Mouse (Mus musculus) olfactory bulb, adult 2 months (tissue): ENCODE results near the gene Sec24c. TPM values are rescaled to one million over a fixed set of nuclear protein-coding genes. Genes with fewer than 3 reads are reported as not detected.

Experiments used
- H3K27ac ChIP-seq: fragments of 200-500 bp; 2 replicates; pipeline ENCODE4 v1.5.1; 2012; ENCODE audit warnings: low read depth, low read length; ENCODE audit not compliant: insufficient read depth
- H3K4me1 ChIP-seq: fragments of 200-500 bp; 2 replicates; pipeline ENCODE4 v1.6.1; 2012; ENCODE audit warnings: low read length; ENCODE audit not compliant: control insufficient read depth, insufficient read depth
- H3K4me3 ChIP-seq: fragments of 200-500 bp; 2 replicates; pipeline ENCODE4 v1.5.1; 2012; ENCODE audit warnings: mild to moderate bottlenecking, low read depth, low read length, moderate library complexity; ENCODE audit not compliant: insufficient read depth
- CTCF ChIP-seq: fragments of 200-500 bp; IDR thresholded peaks from 2 replicates; pipeline ENCODE4 v1.5.1; 2012; ENCODE audit warnings: low read depth, mild to moderate bottlenecking, low read length, moderate library complexity; ENCODE audit not compliant: insufficient read depth
- POLR2A ChIP-seq: fragments of 200-500 bp; IDR thresholded peaks from 2 replicates; pipeline ENCODE4 v1.6.1; 2012; ENCODE audit warnings: mild to moderate bottlenecking, low read depth, low read length, moderate library complexity; ENCODE audit not compliant: insufficient read depth
- WGBS: fragments of 180-500 bp; shearing (Covaris S2); methylation state at CpG from one replicate; pipeline ENCODE4 v1.1.7; 2018; 5-methylcytosine and 5-hydroxymethylcytosine counted together
- polyA plus RNA-seq: library from polyadenylated mRNA; stranded (reverse); fragments of >200 nt; gene quantifications from 2 replicates; pipeline ENCODE4 v1.2.4, GENCODE M21; 2012; ENCODE audit warnings: low replicate concordance; ENCODE audit not compliant: missing spikeins, insufficient read depth, insufficient read length

Sec24c gene
- polyA plus RNA-seq, 1 experiment: 190 TPM

DNA sequence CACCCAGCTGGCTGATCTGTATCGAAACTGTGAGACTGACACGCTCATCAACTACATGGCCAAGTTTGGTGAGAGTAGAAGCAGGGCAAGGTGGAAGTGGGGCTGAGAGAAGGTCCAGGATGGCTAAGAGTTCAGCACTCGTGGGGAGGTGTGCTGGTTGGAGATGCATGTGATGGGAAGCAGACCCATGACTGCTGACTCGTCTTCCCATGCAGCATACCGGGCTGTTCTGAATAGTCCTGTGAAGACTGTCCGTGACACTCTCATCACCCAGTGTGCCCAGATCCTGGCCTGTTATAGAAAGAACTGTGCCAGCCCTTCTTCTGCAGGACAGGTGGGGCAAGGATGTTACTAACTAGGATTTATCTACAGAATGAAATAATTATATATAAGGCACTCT is 17.7 kb downstream of the Sec24c start:
- TF ChIP-seq CTCF: no peak
- TF ChIP-seq POLR2A: no peak
- Histone ChIP-seq H3K27ac (no peak overlapping the region), H3K4me3 (no peak overlapping the region), H3K4me1 (peaks cover 9% of the 10 kb centered on the region)
- 87% methylated on average over 6 of the region's 6 CpGs for WGBS

DNA sequence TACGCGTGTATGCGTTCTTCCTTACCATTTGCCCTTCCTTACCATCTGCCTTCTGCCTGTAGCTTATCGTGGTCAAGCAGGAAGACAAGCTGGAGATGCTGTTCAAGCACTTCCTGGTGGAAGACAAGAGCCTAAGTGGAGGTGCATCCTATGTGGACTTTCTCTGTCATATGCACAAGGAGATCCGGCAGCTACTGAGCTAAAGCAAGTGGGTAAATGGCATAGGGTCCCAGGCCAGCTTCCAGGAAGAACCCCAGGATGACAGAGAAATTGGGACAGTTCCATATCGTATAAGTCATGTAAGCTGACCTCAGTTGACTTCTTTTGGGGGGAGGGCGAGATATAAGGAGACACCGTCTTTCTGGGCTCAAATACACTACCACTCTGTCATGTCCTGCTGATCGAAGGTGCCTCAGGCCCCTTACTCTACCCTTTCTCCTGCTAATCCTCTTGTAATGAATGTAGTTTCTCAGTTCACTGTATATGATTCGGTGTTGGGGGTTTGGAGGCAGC is 19.5 kb downstream of the Sec24c start:
- WGBS: 92% methylated on average over 10 of the region's 10 CpGs
- TF ChIP-seq CTCF (no peak), POLR2A (no peak)

DNA sequence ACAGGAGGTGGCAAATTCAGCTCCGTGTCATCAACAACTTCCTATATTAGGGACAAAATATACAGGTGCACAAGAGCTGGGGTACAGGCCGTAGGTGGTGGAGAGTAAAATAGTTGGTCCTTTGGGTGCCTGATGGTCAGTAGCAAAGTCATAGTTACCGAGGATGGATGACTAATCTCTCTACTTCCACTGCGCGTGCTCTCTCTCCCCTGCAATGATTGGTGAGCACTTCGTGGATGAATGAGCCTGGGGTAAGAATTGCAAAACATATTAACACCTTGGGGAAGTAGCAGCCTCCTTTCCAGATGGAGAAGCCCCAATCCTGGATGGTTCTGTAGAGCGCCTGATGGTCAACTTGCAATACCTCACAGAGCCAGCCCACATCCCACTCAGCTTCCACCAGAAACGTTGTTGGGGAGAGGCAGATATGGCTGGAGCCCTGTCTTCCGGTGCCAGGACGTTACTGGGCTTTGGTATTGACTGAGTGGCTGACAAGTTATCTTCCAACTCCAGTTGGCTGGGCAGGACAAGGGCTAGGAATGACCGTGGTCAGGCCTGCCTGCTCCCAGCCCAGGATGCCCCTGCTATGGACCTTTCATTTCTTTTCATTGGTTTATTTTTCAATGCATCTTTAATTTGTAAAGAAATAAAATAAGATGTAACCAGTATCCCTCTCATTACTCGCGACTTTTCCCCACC is 20.2 kb downstream of the Sec24c start:
- 41% methylated on average over 13 of the region's 13 CpGs for whole genome bisulfite sequencing
- Histone ChIP-seq H3K27ac (peak overlapping the region; percentile 39), H3K4me3 (peak overlapping the region; percentile 88), H3K4me1 (peaks cover 10% of the 10 kb centered on the region)
- TF ChIP-seq POLR2A (no peak), CTCF (no peak)

More for the DNA sequence above, 19.5 kb downstream of the Sec24c start:
- no peak overlapping the region for H3K27ac ChIP-seq
- peaks cover 10% of the 10 kb centered on the region for H3K4me1 ChIP-seq
- H3K4me3 ChIP-seq: no peak overlapping the region

DNA sequence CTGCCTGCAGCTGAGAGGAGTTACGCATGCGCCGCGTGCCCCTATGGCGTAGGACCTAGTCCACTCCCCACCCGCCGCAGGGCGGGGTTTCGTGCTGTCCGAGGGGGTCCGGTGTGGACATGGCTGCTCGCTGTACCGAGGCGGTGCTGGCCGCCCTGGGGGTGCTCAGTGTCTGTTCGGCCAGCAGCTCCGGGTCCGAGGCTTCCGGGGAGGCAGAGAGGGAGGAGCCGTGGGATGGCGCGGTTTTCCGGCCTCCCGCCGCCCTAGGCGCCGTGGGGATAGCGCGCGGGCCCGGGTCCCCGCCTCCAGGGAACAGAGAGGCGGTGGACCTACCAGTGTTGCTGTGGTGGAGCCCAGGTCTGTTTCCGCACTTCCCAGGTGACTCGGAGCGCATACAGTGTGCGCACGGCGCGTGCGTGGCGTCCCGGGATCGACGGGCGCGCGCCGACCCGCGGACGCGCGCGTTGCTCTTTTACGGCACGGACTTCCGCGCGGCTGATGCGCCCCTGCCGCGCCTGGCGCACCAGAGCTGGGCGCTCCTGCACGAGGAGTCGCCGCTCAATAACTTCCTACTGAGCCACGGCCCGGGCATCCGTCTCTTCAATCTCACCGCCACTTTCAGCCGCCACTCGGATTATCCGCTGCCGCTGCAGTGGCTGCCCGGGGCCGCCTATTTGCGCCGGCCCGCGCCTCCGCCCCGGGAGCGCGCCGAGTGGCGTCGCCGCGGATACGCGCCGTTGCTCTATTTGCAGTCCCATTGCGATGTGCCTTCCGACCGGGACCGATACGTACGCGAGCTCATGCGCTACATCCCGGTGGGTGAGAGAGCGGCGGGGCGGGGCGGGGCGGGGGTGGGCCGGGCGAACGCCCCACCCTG is 21.0 kb downstream of the Sec24c start, which contains the start of gene Fut11:
Fut11 (plus strand) TSS at position 85 of the 877 bp plus-strand sequence.
- WGBS: under 1% methylated on average over 111 of the region's 111 CpGs
- Histone ChIP-seq H3K4me3 (peak within 1 kb of the TSS; percentile 88), H3K4me1 (peaks cover 10% of the 10 kb centered on the region), H3K27ac (peak within 1 kb of the TSS; percentile 93)
- TF ChIP-seq CTCF (no peak), POLR2A (peak; percentile 56)

DNA sequence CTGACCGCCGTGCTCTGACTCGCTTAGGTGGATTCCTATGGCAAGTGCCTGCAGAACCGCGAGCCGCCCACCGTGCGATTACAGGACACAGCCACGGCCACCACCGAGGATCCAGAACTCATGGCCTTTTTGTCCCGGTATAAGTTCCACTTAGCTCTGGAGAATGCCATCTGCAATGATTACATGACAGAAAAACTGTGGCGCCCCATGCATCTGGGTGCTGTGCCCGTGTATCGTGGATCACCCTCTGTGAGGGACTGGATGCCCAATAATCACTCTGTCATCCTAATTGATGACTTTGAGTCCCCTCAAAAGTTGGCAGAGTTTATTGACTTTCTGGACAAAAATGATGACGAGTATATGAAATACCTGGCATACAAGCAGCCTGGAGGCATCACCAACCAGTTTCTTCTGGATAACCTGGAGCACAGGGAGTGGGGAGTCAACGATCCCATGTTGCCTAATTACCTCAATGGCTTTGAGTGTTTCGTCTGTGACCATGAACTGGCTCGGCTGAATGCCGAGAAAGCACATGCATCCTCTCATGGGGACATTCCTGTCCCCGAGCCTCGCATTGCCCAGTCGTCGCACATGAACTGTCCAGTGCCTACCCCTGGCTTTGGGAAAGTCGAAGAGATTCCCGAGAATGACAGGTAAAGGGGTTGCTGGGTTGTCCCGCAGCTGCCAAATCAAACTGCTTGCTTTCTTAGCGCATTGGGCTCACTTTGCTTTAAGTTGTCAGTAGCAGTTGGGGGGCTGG is 21.8 kb downstream of the Sec24c start:
- peak overlapping the region; percentile 88 for H3K4me3 ChIP-seq
- no peak for TF ChIP-seq POLR2A
- TF ChIP-seq CTCF: no peak
- H3K4me1 ChIP-seq: peaks cover 12% of the 10 kb centered on the region
- H3K27ac ChIP-seq: no peak overlapping the region
- WGBS: 6% methylated on average over 27 of the region's 27 CpGs

DNA sequence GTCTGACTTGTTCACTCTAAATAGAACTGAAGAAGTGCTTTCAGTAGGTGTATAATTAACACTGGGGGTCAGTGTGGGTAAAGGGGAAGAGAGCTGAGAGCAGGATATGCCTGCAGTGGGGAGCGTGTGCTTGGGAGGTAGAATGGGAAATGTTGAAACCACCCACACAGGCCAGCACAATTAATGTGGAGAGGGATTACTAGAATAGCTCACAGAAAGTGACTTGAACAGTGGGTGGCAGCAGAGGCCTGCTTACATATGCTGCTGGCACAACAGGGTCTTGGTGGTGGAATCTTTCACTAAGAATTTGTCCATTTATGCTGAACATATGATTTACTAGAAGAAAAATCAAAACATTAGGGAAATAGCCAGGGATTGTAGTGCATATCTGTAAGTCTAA is 22.9 kb downstream of the Sec24c start:
- TF ChIP-seq POLR2A: no peak
- peak overlapping the region; percentile 10; the same call in 1 of the 2 replicates for H3K27ac ChIP-seq
- 4% methylated on average over 1 of the region's 1 CpGs for WGBS
- peaks cover 12% of the 10 kb centered on the region for H3K4me1 ChIP-seq
- 0 out of 2 replicates have a peak overlapping the region, but pooled peaks have one; percentile 29 for H3K4me3 ChIP-seq

DNA sequence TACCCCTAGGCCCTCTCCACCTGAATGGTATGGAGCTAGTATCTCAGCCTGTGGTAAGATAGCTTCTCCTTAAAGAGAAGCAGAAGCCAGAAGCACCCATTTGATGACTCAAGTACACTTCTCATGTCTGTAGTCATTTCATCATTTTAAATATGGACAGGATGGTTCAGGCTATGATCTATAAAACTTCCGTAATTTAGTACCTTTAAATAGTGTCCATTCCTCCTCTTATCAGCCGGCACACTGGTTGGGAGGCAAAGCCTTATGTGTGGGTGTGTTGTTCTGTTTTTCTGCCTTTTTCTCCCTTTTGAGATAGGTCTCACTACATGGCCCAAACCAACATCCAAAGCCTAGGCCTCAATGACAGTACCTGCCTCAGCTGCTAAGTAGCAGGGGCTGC is 24.4 kb downstream of the Sec24c start:
- H3K4me1 ChIP-seq: peaks cover 12% of the 10 kb centered on the region
- no peak overlapping the region for H3K27ac ChIP-seq
- TF ChIP-seq CTCF (no peak), POLR2A (no peak)
- no peak overlapping the region for H3K4me3 ChIP-seq
- 45% methylated on average over 2 of the region's 2 CpGs for WGBS

DNA sequence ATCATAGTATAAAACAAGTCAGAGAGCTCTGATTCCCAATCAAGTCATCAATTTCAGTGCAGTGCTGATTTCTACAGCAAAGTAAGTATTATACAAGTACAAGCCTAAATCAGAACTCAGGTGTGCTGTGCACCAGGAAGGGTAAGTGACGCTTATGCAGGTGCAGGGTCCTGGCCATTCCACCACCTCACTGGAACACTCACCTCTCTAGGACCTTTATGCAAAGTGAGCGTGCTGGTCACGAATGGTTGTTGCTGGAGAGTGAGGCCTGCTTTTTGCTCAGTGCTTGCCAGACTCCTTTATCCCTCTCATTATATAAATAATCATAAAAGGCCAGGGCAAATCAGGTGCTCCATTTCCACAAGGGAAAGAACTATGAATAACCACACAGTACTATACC is 26.3 kb downstream of the Sec24c start:
- TF ChIP-seq CTCF (no peak), POLR2A (no peak)
- WGBS: 68% methylated on average over 3 of the region's 3 CpGs
- Histone ChIP-seq H3K4me1 (peaks cover 8% of the 10 kb centered on the region), H3K27ac (no peak overlapping the region), H3K4me3 (no peak overlapping the region)
